Mouse (Mus musculus): ENCODE measurements around the gene Ccdc102a. TPM values are rescaled to one million over a fixed set of nuclear protein-coding genes. Genes with fewer than 3 reads are reported as not detected.

The Ccdc102a gene
- polyA plus RNA-seq, 1 experiment, result 0.02 TPM

DNA sequence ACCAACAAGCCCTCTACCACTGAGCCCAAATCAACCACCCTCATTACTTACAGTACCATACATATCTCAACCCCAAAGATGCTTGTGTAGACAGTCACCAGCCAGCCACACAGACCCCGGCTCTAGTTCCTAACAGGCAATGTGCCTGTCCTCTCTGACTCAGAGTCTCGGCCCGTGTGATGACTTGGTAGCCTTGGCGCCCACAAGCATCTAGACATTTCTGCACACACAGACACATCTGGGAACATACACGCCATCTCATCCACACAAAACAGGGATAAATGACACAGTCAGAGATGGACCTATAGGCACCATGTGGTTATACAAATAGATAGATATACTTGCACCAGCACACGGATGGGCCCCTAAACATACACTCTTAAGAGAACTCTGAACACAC, 3.6 kb downstream of the Ccdc102a start:
- Histone ChIP-seq H3K4me3 (replicated peaks) (no peak overlapping the region), H3K27me3 (ENCODE audit: control insufficient read depth) (peaks cover 86% of the 10 kb centered on the region), H3K36me3 (ENCODE audit: control insufficient read depth) (no peaks in the 10 kb centered on the region), H3K4me1 (ENCODE audit: control insufficient read depth) (peaks cover 29% of the 10 kb centered on the region), H3K9me3 (ENCODE audit: control insufficient read depth, low read length) (peaks cover 7% of the 10 kb centered on the region; the same call in 1 of the 2 replicates)
- TF ChIP-seq GATA1 (IDR thresholded peaks at IDR 0.05; ENCODE audit: low read length), result no peak
- TF ChIP-seq TAL1 (IDR thresholded peaks at IDR 0.05; ENCODE audit: low read length), result no peak

- Histone ChIP-seq H3K4me3 (replicated peaks) (peak overlapping the region; percentile 8), H3K27me3 (ENCODE audit: control insufficient read depth) (peaks cover 75% of the 10 kb centered on the region), H3K9me3 (ENCODE audit: control insufficient read depth, low read length) (peaks cover 7% of the 10 kb centered on the region; the same call in 1 of the 2 replicates), H3K4me1 (ENCODE audit: control insufficient read depth) (peaks cover 37% of the 10 kb centered on the region), H3K36me3 (ENCODE audit: control insufficient read depth) (no peaks in the 10 kb centered on the region)
- no peak for TF ChIP-seq TAL1 (IDR thresholded peaks at IDR 0.05; ENCODE audit: low read length)
- no peak for TF ChIP-seq GATA1 (IDR thresholded peaks at IDR 0.05; ENCODE audit: low read length)
Observed at GRCm38 (mm10) chr8:94913061-94913660, 4.7 kb downstream of the Ccdc102a start.

GRCm38 (mm10) chr8:94908847-94909246, 9.1 kb downstream of the Ccdc102a start:
- Histone ChIP-seq H3K9me3 (ENCODE audit: control insufficient read depth, low read length) (peaks cover 7% of the 10 kb centered on the region; the same call in 1 of the 2 replicates), H3K36me3 (ENCODE audit: control insufficient read depth) (no peaks in the 10 kb centered on the region), H3K27me3 (ENCODE audit: control insufficient read depth) (peaks cover 32% of the 10 kb centered on the region), H3K4me3 (replicated peaks) (no peak overlapping the region), H3K4me1 (ENCODE audit: control insufficient read depth) (peaks cover 44% of the 10 kb centered on the region)
- TF ChIP-seq GATA1 (IDR thresholded peaks at IDR 0.05; ENCODE audit: low read length) (no peak), TAL1 (IDR thresholded peaks at IDR 0.05; ENCODE audit: low read length) (no peak)

DNA sequence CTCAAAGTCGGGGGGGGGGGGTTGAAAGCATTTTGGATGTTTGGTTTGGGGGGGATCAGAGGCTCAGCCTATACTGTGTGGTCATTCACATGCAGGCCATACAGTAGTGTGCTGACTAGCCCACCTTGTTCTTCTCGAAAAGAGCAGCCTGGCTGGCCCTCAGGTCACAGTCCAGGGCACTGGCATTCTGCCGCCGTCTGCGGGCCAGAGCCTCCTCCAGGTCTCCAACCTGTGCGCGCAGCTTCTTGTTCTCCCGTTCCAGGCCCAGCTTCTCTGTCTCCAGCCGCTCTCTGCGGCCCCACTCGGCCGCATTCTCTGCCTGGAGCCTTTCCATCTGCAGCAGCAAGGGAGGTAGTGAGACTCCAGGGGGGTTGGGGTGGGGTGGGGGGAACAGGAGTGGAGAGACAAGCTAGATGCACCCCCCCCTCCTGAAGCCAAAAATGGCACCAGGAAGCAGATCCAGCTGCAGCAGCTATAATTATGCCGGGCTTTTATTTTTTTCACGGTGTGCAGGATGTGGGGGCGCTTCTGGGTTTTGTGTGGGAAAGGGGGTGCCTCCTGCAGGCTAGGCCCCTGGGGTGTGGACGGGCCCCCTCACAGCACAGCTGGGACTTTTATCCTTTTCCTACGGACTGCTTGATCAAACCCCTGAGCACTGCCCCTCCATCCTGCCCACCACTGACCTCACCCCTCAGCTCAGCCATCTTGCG, 10.2 kb downstream of the Ccdc102a start:
- peaks cover 46% of the 10 kb centered on the region for H3K4me1 ChIP-seq (ENCODE audit: control insufficient read depth)
- no peaks in the 10 kb centered on the region for H3K36me3 ChIP-seq (ENCODE audit: control insufficient read depth)
- no peak for TF ChIP-seq GATA1 (IDR thresholded peaks at IDR 0.05; ENCODE audit: low read length)
- peaks cover 21% of the 10 kb centered on the region for H3K27me3 ChIP-seq (ENCODE audit: control insufficient read depth)
- H3K4me3 ChIP-seq (replicated peaks), result no peak overlapping the region
- no peaks in the 10 kb centered on the region; the same call in 1 of the 2 replicates for H3K9me3 ChIP-seq (ENCODE audit: control insufficient read depth, low read length)

GRCm38 (mm10) chr8:94904450-94905175, 13.3 kb downstream of the Ccdc102a start:
- H3K36me3 ChIP-seq (ENCODE audit: control insufficient read depth), result no peaks in the 10 kb centered on the region; the same call in 1 of the 2 replicates
- TF ChIP-seq GATA1 (IDR thresholded peaks at IDR 0.05; ENCODE audit: low read length), result no peak
- no peak for TF ChIP-seq TAL1 (IDR thresholded peaks at IDR 0.05; ENCODE audit: low read length)
- H3K27me3 ChIP-seq (ENCODE audit: control insufficient read depth), result no peaks in the 10 kb centered on the region
- no peaks in the 10 kb centered on the region for H3K9me3 ChIP-seq (ENCODE audit: control insufficient read depth, low read length)
- H3K4me1 ChIP-seq (ENCODE audit: control insufficient read depth), result peaks cover 76% of the 10 kb centered on the region
- no peak overlapping the region for H3K4me3 ChIP-seq (replicated peaks)

DNA sequence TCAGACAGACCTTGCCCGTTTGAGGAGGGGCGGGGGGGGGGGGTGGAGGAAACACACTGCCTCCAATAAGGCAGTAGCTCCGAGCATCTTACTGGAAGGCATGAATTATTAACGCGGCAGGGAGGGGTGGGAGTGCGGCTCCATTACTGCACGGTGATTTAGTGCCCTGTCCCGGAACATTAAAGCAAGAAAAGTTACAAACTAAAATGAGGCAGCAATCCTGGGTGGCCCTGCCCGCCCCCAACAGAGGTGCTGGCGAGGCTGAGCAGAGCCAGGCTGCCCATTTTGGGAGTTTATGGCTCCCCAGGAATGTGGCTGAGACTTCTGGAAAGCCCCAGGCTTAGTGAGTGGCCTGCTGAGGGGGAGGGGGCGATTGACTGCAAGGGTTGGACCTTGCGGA, 14.2 kb downstream of the Ccdc102a start:
- Histone ChIP-seq H3K27me3 (ENCODE audit: control insufficient read depth) (no peaks in the 10 kb centered on the region), H3K4me1 (ENCODE audit: control insufficient read depth) (peaks cover 78% of the 10 kb centered on the region)
- no peak for TF ChIP-seq TAL1 (IDR thresholded peaks at IDR 0.05; ENCODE audit: low read length)
- TF ChIP-seq GATA1 (IDR thresholded peaks at IDR 0.05; ENCODE audit: low read length), result no peak

GRCm38 (mm10) chr8:94901031-94901430, 16.9 kb downstream of the Ccdc102a start:
- Histone ChIP-seq H3K36me3 (ENCODE audit: control insufficient read depth) (peaks cover 8% of the 10 kb centered on the region), H3K27me3 (ENCODE audit: control insufficient read depth) (no peaks in the 10 kb centered on the region), H3K9me3 (ENCODE audit: control insufficient read depth, low read length) (no peaks in the 10 kb centered on the region), H3K4me3 (replicated peaks) (peak overlapping the region; percentile 75), H3K4me1 (ENCODE audit: control insufficient read depth) (peaks cover 92% of the 10 kb centered on the region)
- no peak for TF ChIP-seq GATA1 (IDR thresholded peaks at IDR 0.05; ENCODE audit: low read length)
- TF ChIP-seq TAL1 (IDR thresholded peaks at IDR 0.05; ENCODE audit: low read length), result no peak

More for the DNA sequence above, 14.2 kb downstream of the Ccdc102a start:
- no peaks in the 10 kb centered on the region for H3K9me3 ChIP-seq (ENCODE audit: control insufficient read depth, low read length)
- no peak overlapping the region for H3K4me3 ChIP-seq (replicated peaks)
- H3K36me3 ChIP-seq (ENCODE audit: control insufficient read depth), result no peaks in the 10 kb centered on the region; the same call in none of the 2 replicates

GRCm38 (mm10) chr8:94900617-94901016, 17.3 kb downstream of the Ccdc102a start:
- H3K27me3 ChIP-seq (ENCODE audit: control insufficient read depth), result no peaks in the 10 kb centered on the region
- peak overlapping the region; percentile 75 for H3K4me3 ChIP-seq (replicated peaks)
- no peaks in the 10 kb centered on the region for H3K9me3 ChIP-seq (ENCODE audit: control insufficient read depth, low read length)
- no peak for TF ChIP-seq TAL1 (IDR thresholded peaks at IDR 0.05; ENCODE audit: low read length)
- no peak for TF ChIP-seq GATA1 (IDR thresholded peaks at IDR 0.05; ENCODE audit: low read length)
- H3K4me1 ChIP-seq (ENCODE audit: control insufficient read depth), result peaks cover 91% of the 10 kb centered on the region
- H3K36me3 ChIP-seq (ENCODE audit: control insufficient read depth), result peaks cover 10% of the 10 kb centered on the region

GRCm38 (mm10) chr8:94899262-94899661, 18.6 kb downstream of the Ccdc102a start:
- Histone ChIP-seq H3K9me3 (ENCODE audit: control insufficient read depth, low read length) (no peaks in the 10 kb centered on the region), H3K36me3 (ENCODE audit: control insufficient read depth) (peaks cover 10% of the 10 kb centered on the region), H3K4me1 (ENCODE audit: control insufficient read depth) (peaks cover 91% of the 10 kb centered on the region), H3K4me3 (replicated peaks) (peak overlapping the region; percentile 75), H3K27me3 (ENCODE audit: control insufficient read depth) (peaks cover 6% of the 10 kb centered on the region)
- peak; percentile 75 for TF ChIP-seq GATA1 (IDR thresholded peaks at IDR 0.05; ENCODE audit: low read length)
- peak; percentile 95 for TF ChIP-seq TAL1 (IDR thresholded peaks at IDR 0.05; ENCODE audit: low read length)
